Mouse (Mus musculus) yolk sac, embryonic 10.5 days (tissue): ENCODE results near the gene Ripor1.
A peak's percentile ranks its signal among the peaks of the same experiment; 100 is the strongest.

Experiments used
- DNase-seq: peaks from one replicate; pipeline ENCODE4 v3.0.0-alpha.2; 2017; ENCODE audit warnings: low spot score

Gene Ripor1

GRCm38 (mm10) chr8:105606189-105607023 lies 1.4 kb downstream of the Ripor1 start:
- DNase-seq, result peak; percentile 92

- no peak for DNase-seq
Measured at GRCm38 (mm10) chr8:105607062-105607461, 2.0 kb downstream of the Ripor1 start.

GRCm38 (mm10) chr8:105607684-105608083 lies 2.6 kb downstream of the Ripor1 start:
- no peak for DNase-seq

- DNase-seq, result no peak
Measured at GRCm38 (mm10) chr8:105609355-105609754, 4.3 kb downstream of the Ripor1 start.

- DNase-seq, result no peak
Measured at GRCm38 (mm10) chr8:105609771-105610170, 4.7 kb downstream of the Ripor1 start.

- no peak for DNase-seq
Measured at GRCm38 (mm10) chr8:105611836-105612235, 6.8 kb downstream of the Ripor1 start.

GRCm38 (mm10) chr8:105613037-105613436 lies 8.0 kb downstream of the Ripor1 start:
- no peak for DNase-seq

- peak; percentile 69 for DNase-seq
Measured at GRCm38 (mm10) chr8:105613830-105614511, 8.9 kb downstream of the Ripor1 start.

- no peak for DNase-seq
Measured at GRCm38 (mm10) chr8:105615942-105616341, 10.9 kb downstream of the Ripor1 start.

- no peak for DNase-seq
Measured at GRCm38 (mm10) chr8:105617451-105618278, 12.6 kb downstream of the Ripor1 start.

- DNase-seq, result no peak
Measured at GRCm38 (mm10) chr8:105618279-105618634, 13.2 kb downstream of the Ripor1 start.

- no peak for DNase-seq
Measured at GRCm38 (mm10) chr8:105618892-105619591, 14.0 kb downstream of the Ripor1 start.

GRCm38 (mm10) chr8:105620211-105620610 lies 15.2 kb downstream of the Ripor1 start:
- DNase-seq, result no peak

- DNase-seq, result no peak
Measured at GRCm38 (mm10) chr8:105620946-105621720, 16.1 kb downstream of the Ripor1 start.

- DNase-seq, result no peak
Measured at GRCm38 (mm10) chr8:105621841-105622240, 16.8 kb downstream of the Ripor1 start.

GRCm38 (mm10) chr8:105622421-105622920 lies 17.4 kb downstream of the Ripor1 start:
- DNase-seq, result peak; percentile 86

GRCm38 (mm10) chr8:105623118-105623517 lies 18.1 kb downstream of the Ripor1 start:
- no peak for DNase-seq

- DNase-seq, result no peak
Measured at GRCm38 (mm10) chr8:105623679-105624245, 18.7 kb downstream of the Ripor1 start.

- DNase-seq, result no peak
Measured at GRCm38 (mm10) chr8:105624401-105624800, 19.3 kb downstream of the Ripor1 start.

GRCm38 (mm10) chr8:105624831-105625230 lies 19.8 kb downstream of the Ripor1 start:
- DNase-seq, result no peak

GRCm38 (mm10) chr8:105626086-105626485 lies 21.0 kb downstream of the Ripor1 start:
- no peak for DNase-seq
